Mouse (Mus musculus) heart, embryonic 16.5 days (tissue): ENCODE results near the gene Uqcrh. TPM values are rescaled to one million over a fixed set of nuclear protein-coding genes. Genes with fewer than 3 reads are reported as not detected.

Experiments
- ATAC-seq: fragments of 200-750 bp; cut with Nextera tagmentation; replicated peaks from 2 replicates; pipeline ENCODE4 v1.8.0; 2017; ENCODE audit warnings: moderate number of reproducible peaks; ENCODE audit not compliant: insufficient read depth, low FRiP score; ENCODE audit errors: extremely low read depth
- H3K27ac ChIP-seq: fragments of 300-500 bp; sonication (generic); 2 replicates; pipeline ENCODE4 v1.5.1; 2014; ENCODE audit warnings: mild to moderate bottlenecking, low read length, control low read depth, moderate library complexity
- H3K27me3 ChIP-seq: fragments of 300-500 bp; sonication (generic); 2 replicates; pipeline ENCODE4 v1.6.1; 2014; ENCODE audit warnings: low read length, mixed read lengths; ENCODE audit not compliant: control insufficient read depth, insufficient read depth
- H3K36me3 ChIP-seq: fragments of 300-500 bp; sonication (generic); 2 replicates; pipeline ENCODE4 v1.6.1; 2014; ENCODE audit not compliant: control insufficient read depth, insufficient read depth
- H3K4me1 ChIP-seq: fragments of 300-500 bp; sonication (generic); 2 replicates; pipeline ENCODE4 v1.6.1; 2014; ENCODE audit warnings: low read length, mixed read lengths; ENCODE audit not compliant: control insufficient read depth, insufficient read depth
- H3K4me2 ChIP-seq: fragments of 300-500 bp; sonication (generic); 2 replicates; pipeline ENCODE4 v1.6.1; 2014; ENCODE audit warnings: low read depth, mild to moderate bottlenecking, control low read depth, low read length
- H3K4me3 ChIP-seq: fragments of 300-500 bp; sonication (generic); 2 replicates; pipeline ENCODE4 v1.5.1; 2014; ENCODE audit warnings: mild to moderate bottlenecking, control low read depth, low read length
- H3K9ac ChIP-seq: fragments of 300-500 bp; sonication (generic); 2 replicates; pipeline ENCODE4 v1.6.1; 2014; ENCODE audit warnings: low read length, control low read depth
- H3K9me3 ChIP-seq: fragments of 300-500 bp; sonication (generic); replicated peaks from 2 replicates; pipeline ENCODE4 v1.6.1; 2016; ENCODE audit warnings: low read length; ENCODE audit not compliant: control insufficient read depth
- WGBS: fragments of 180-500 bp; shearing (Covaris S2); extraction: QIAGEN DNeasy Blood & Tissue Kit; methylation state at CpG from one replicate; pipeline ENCODE4 v1.1.7; 2014; 5-methylcytosine and 5-hydroxymethylcytosine counted together
- polyA plus RNA-seq: library from polyadenylated mRNA; unstranded; fragments of >200 nt; fragmentation: Nextera tagmentation; extraction: Ambion mirVana; gene quantifications from 2 replicates; pipeline ENCODE4 v1.2.1, GENCODE M21; 2015

Gene Uqcrh
- polyA plus RNA-seq, 1 experiment from 2014 or later: 1,258 TPM

GRCm38 (mm10) chr4:116096291-116096690 lies 21.4 kb upstream of the Uqcrh start:
- H3K4me1 ChIP-seq: no peaks in the 10 kb centered on the region
- ATAC-seq: no peak
- H3K27ac ChIP-seq: no peak overlapping the region

DNA sequence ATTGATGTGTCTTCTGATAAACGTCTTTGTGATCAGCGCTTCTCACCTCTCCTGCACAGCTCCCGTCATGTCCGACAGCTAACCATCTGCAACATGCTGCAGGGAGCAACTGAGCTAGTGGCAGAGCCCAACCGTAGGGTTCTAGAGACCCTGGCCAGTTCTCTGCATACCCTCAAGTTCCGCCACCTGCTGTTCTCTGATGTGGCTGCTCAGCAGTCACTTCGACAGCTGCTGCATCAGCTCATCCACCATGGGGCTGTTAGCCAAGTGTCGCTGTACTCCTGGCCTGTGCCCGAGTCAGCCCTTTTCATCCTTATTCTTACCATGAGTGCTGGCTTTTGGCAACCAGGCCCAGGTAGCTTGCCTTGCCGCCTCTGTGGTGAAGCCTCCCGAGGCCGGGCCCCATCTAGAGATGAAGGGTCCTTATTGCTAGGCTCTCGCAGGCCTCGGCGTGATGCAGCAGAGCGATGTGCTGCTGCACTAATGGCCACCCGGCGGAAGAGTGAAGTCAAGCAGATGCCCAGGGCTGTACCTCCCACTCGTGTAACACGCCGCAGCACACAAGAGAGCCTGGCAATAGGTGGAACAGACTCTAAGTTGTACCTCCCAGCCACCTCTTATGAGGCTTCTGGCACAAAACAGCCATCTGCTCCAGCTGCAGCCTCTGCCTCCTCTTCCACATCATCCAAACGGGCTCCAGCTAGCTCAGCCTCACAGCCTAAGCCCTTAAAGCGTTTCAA lies 13.8 kb upstream of the Uqcrh start:
- Histone ChIP-seq H3K4me2 (no peak overlapping the region), H3K27ac (no peak overlapping the region), H3K4me3 (no peak overlapping the region), H3K9ac (no peak overlapping the region), H3K9me3 (no peaks in the 10 kb centered on the region), H3K4me1 (no peaks in the 10 kb centered on the region), H3K27me3 (no peaks in the 10 kb centered on the region), H3K36me3 (peaks cover 65% of the 10 kb centered on the region)
- no peak for ATAC-seq
- 82% methylated on average over 23 of the region's 23 CpGs for WGBS

More at GRCm38 (mm10) chr4:116096291-116096690, 21.4 kb upstream of the Uqcrh start:
- Histone ChIP-seq H3K36me3 (peaks cover 67% of the 10 kb centered on the region), H3K9ac (no peak overlapping the region), H3K4me2 (no peak overlapping the region), H3K4me3 (no peak overlapping the region), H3K27me3 (no peaks in the 10 kb centered on the region), H3K9me3 (no peaks in the 10 kb centered on the region)
- WGBS: 87% methylated on average over 10 of the region's 10 CpGs

- ATAC-seq: no peak
- peak overlapping the region; percentile 98 for H3K9ac ChIP-seq
- H3K27ac ChIP-seq: peak overlapping the region; percentile 97
- no peaks in the 10 kb centered on the region for H3K9me3 ChIP-seq
- 34% methylated on average over 3 of the region's 3 CpGs for WGBS
- no peaks in the 10 kb centered on the region for H3K27me3 ChIP-seq
- peaks cover 24% of the 10 kb centered on the region for H3K4me1 ChIP-seq
- peaks cover 19% of the 10 kb centered on the region for H3K36me3 ChIP-seq
- peak overlapping the region; percentile 74 for H3K4me2 ChIP-seq
- peak overlapping the region; percentile 92 for H3K4me3 ChIP-seq
Measured at GRCm38 (mm10) chr4:116077240-116078095, 2.6 kb upstream of the Uqcrh start.

- peak overlapping the region; percentile 74 for H3K4me2 ChIP-seq
- H3K9ac ChIP-seq: peak overlapping the region; percentile 98
- no peaks in the 10 kb centered on the region for H3K27me3 ChIP-seq
- peaks cover 24% of the 10 kb centered on the region for H3K4me1 ChIP-seq
- H3K36me3 ChIP-seq: peaks cover 17% of the 10 kb centered on the region
- peak overlapping the region; percentile 92 for H3K4me3 ChIP-seq
- no peaks in the 10 kb centered on the region for H3K9me3 ChIP-seq
- WGBS: 2% methylated on average over 37 of the region's 37 CpGs
- peak; percentile 4; the same call in 1 of the 2 replicates for ATAC-seq
- peak overlapping the region; percentile 97 for H3K27ac ChIP-seq
Measured at GRCm38 (mm10) chr4:116076369-116077231, 1.7 kb upstream of the Uqcrh start.

DNA sequence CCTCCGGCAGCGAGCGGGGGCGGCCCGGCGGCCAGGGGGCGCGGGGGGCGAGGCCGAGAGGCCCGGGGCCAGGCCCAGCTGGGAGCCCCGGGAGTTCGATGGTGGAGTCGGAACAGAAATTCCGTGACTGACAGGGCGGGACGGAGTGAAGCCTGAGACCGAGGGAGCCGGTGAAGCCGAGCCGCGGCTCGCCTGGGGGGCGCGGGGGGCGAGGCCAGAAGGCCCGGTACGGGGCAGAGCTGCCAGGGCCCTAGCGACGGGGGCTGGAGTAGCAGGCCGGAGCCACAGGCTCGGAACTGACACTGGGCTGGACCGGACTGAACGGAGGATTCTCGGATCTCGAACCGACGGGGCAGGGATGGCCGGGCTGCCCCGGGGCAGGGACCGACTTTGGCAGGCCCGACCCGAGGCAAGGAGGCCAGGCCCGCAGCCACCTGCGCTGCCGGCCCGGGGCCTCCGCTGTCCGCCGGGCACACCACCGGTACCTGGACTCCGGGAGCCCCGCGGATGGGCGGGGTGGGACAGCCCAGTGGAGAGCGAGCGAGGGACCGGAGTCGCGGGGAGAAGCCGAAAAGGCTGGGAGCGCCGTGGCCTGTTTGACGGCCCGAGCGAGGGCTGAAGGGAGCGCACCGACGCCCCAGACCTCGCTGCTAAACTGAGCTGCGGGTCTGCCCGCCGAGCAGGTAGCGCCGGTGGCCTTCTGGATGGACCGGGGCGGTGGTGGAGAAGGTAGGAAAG lies 929 bp upstream of the Uqcrh start:
- peaks cover 24% of the 10 kb centered on the region for H3K4me1 ChIP-seq
- peak overlapping the region; percentile 98 for H3K9ac ChIP-seq
- no peaks in the 10 kb centered on the region for H3K27me3 ChIP-seq
- WGBS: under 1% methylated on average over 71 of the region's 77 CpGs
- peak overlapping the region; percentile 74 for H3K4me2 ChIP-seq
- peak; percentile 63 for ATAC-seq
- peak overlapping the region; percentile 97 for H3K27ac ChIP-seq
- H3K4me3 ChIP-seq: peak overlapping the region; percentile 92
- H3K36me3 ChIP-seq: peaks cover 9% of the 10 kb centered on the region
- H3K9me3 ChIP-seq: no peaks in the 10 kb centered on the region

- peaks cover 27% of the 10 kb centered on the region for H3K4me1 ChIP-seq
Measured at GRCm38 (mm10) chr4:116074145-116074675, 661 bp downstream of the Uqcrh start.

DNA sequence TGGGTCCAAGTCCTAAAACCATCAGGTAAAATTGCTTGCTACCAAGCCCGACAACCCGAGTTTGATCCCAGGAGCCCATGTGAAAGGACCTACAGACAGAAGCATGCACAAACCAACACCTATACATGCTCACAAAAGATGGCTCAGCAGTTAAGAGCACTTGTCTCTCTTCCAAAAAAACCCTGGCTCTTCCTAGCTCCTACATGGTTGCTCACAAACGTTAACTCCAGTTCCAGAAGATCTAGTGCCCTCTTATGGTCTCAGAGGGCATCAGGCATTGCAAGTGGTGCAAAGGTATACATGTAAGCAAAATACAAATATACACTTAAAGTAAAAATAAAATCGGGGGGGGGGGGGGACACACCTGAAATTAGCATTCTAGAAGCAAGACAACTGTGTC lies 1.7 kb downstream of the Uqcrh start:
- WGBS: 45% methylated on average over 4 of the region's 4 CpGs
- ATAC-seq: no peak
- Histone ChIP-seq H3K4me3 (peak overlapping the region; percentile 92), H3K9ac (peak overlapping the region; percentile 52), H3K4me1 (peaks cover 27% of the 10 kb centered on the region), H3K4me2 (peak overlapping the region; percentile 87), H3K27me3 (no peaks in the 10 kb centered on the region), H3K36me3 (peaks cover 21% of the 10 kb centered on the region), H3K9me3 (no peaks in the 10 kb centered on the region), H3K27ac (no peak overlapping the region)

More at GRCm38 (mm10) chr4:116074145-116074675, 661 bp downstream of the Uqcrh start:
- Histone ChIP-seq H3K9ac (peak overlapping the region; percentile 98), H3K27me3 (no peaks in the 10 kb centered on the region), H3K4me2 (peak overlapping the region; percentile 87), H3K27ac (peak overlapping the region; percentile 97), H3K36me3 (peaks cover 10% of the 10 kb centered on the region), H3K4me3 (peak overlapping the region; percentile 92), H3K9me3 (no peaks in the 10 kb centered on the region)
- ATAC-seq: no peak
- WGBS: 0% methylated on average over 8 of the region's 8 CpGs

- WGBS: 60% methylated on average over 6 of the region's 6 CpGs
- H3K4me2 ChIP-seq: no peak overlapping the region
- peaks cover 40% of the 10 kb centered on the region for H3K36me3 ChIP-seq
- H3K4me3 ChIP-seq: no peak overlapping the region
- H3K27me3 ChIP-seq: no peaks in the 10 kb centered on the region
- no peak overlapping the region for H3K27ac ChIP-seq
- no peak overlapping the region for H3K9ac ChIP-seq
- peaks cover 15% of the 10 kb centered on the region for H3K4me1 ChIP-seq
- H3K9me3 ChIP-seq: no peaks in the 10 kb centered on the region
- no peak for ATAC-seq
Measured at GRCm38 (mm10) chr4:116070116-116070515, 4.8 kb downstream of the Uqcrh start.
